Mouse (Mus musculus): ENCODE results near the gene Ints7.
A peak's percentile ranks its signal among the peaks of the same experiment; 100 is the strongest.

Gene Ints7

GRCm38 (mm10) chr1:191575458-191576247 lies at the start of gene Ints7, which contains the start of gene Dtl:
Ints7 (plus strand) TSS chr1:191575636.
Dtl (minus strand) TSS chr1:191575544.
- peak; percentile 59 for DNase-seq (ENCODE audit: extremely low read depth, low read depth, low spot score)

GRCm38 (mm10) chr1:191527089-191527488 lies 48.3 kb upstream of the Ints7 start:
- DNase-seq (ENCODE audit: extremely low read depth, low read depth, low spot score), result no peak

- no peak for DNase-seq (ENCODE audit: extremely low read depth, low read depth, low spot score)
Observed at GRCm38 (mm10) chr1:191527921-191528612, 47.4 kb upstream of the Ints7 start.

GRCm38 (mm10) chr1:191529406-191529805 lies 46.0 kb upstream of the Ints7 start:
- DNase-seq (ENCODE audit: extremely low read depth, low read depth, low spot score), result peak; percentile 40

GRCm38 (mm10) chr1:191531023-191531422 lies 44.4 kb upstream of the Ints7 start:
- DNase-seq (ENCODE audit: extremely low read depth, low read depth, low spot score), result no peak

- no peak for DNase-seq (ENCODE audit: extremely low read depth, low read depth, low spot score)
Observed at GRCm38 (mm10) chr1:191534896-191535295, 40.5 kb upstream of the Ints7 start.

- no peak for DNase-seq (ENCODE audit: extremely low read depth, low read depth, low spot score)
Observed at GRCm38 (mm10) chr1:191540300-191540699, 35.1 kb upstream of the Ints7 start.

- no peak for DNase-seq (ENCODE audit: extremely low read depth, low read depth, low spot score)
Observed at GRCm38 (mm10) chr1:191541014-191541413, 34.4 kb upstream of the Ints7 start.

GRCm38 (mm10) chr1:191541619-191542018 lies 33.8 kb upstream of the Ints7 start:
- DNase-seq (ENCODE audit: extremely low read depth, low read depth, low spot score), result no peak

GRCm38 (mm10) chr1:191543747-191544146 lies 31.7 kb upstream of the Ints7 start:
- no peak for DNase-seq (ENCODE audit: extremely low read depth, low read depth, low spot score)

- DNase-seq (ENCODE audit: extremely low read depth, low read depth, low spot score), result no peak
Observed at GRCm38 (mm10) chr1:191550786-191551185, 24.6 kb upstream of the Ints7 start.

- no peak for DNase-seq (ENCODE audit: extremely low read depth, low read depth, low spot score)
Observed at GRCm38 (mm10) chr1:191557109-191557508, 18.3 kb upstream of the Ints7 start.

GRCm38 (mm10) chr1:191559779-191560178 lies 15.7 kb upstream of the Ints7 start:
- DNase-seq (ENCODE audit: extremely low read depth, low read depth, low spot score), result no peak

- DNase-seq (ENCODE audit: extremely low read depth, low read depth, low spot score), result no peak
Observed at GRCm38 (mm10) chr1:191562823-191563365, 12.5 kb upstream of the Ints7 start.

GRCm38 (mm10) chr1:191567859-191568258 lies 7.6 kb upstream of the Ints7 start:
- no peak for DNase-seq (ENCODE audit: extremely low read depth, low read depth, low spot score)

GRCm38 (mm10) chr1:191569625-191570024 lies 5.8 kb upstream of the Ints7 start:
- no peak for DNase-seq (ENCODE audit: extremely low read depth, low read depth, low spot score)

- DNase-seq (ENCODE audit: extremely low read depth, low read depth, low spot score), result no peak
Observed at GRCm38 (mm10) chr1:191570415-191570814, 5.0 kb upstream of the Ints7 start.

- no peak for DNase-seq (ENCODE audit: extremely low read depth, low read depth, low spot score)
Observed at GRCm38 (mm10) chr1:191573906-191574639, 1.4 kb upstream of the Ints7 start.

GRCm38 (mm10) chr1:191574871-191575457 lies 472 bp upstream of the Ints7 start:
- DNase-seq (ENCODE audit: extremely low read depth, low read depth, low spot score), result no peak

GRCm38 (mm10) chr1:191579524-191579923 lies 4.1 kb downstream of the Ints7 start:
- no peak for DNase-seq (ENCODE audit: extremely low read depth, low read depth, low spot score)

GRCm38 (mm10) chr1:191581641-191582040 lies 6.2 kb downstream of the Ints7 start:
- no peak for DNase-seq (ENCODE audit: extremely low read depth, low read depth, low spot score)

All from fat pad, adult 2 months (tissue).